Mouse (Mus musculus): Measurements from ENCODE around the gene Rtn1. TPM values are rescaled to one million over a fixed set of nuclear protein-coding genes. Genes with fewer than 3 reads are reported as not detected.

Gene Rtn1
- polyA plus RNA-seq, 1 experiment from 2014 or later, result 13.8 TPM

DNA sequence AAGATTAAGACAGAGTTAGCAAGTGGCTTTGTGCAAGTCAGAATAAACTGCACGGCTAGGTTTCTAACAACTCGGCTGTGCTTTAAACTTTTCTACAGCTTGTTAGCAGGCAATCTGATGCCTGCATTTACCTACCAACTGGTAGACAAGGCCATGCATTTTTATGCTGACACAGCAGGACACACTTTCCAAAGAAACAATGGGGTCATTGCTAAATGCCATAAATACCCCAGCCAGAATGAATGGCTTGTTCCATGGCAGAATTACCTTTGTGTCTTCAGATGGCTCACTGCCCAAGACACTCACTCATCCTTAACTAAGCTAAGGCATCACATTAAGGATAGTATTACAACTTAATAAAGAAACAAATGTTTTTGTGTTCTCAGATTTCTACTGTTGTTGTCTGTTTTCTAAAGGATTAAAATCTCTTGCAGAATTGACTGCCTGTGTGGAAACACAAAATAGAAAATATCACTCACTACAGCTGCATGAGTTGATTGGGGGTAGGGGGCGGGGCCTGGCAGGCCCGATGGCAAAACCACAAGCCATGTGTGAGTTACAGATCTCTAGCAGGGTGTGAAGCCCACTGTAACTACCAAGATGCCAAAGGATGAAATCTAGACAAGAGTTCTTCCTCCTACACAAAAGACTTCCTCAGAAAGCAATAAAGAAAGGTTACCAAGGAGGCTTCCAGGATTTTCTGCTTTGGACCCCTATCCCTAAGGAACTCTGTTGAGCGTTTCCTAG lies 129.6 kb downstream of the Rtn1 start:
- no peaks in the 10 kb centered on the region for H3K4me1 ChIP-seq
- H3K4me3 ChIP-seq, result no peak overlapping the region
- no peak for DNase-seq (ENCODE audit: low spot score)
- H3K36me3 ChIP-seq, result no peaks in the 10 kb centered on the region
- H3K27ac ChIP-seq, result no peak overlapping the region
- no peaks in the 10 kb centered on the region for H3K27me3 ChIP-seq (ENCODE audit: insufficient read depth, poor library complexity, severe bottlenecking)
- no peaks in the 10 kb centered on the region for H3K9me3 ChIP-seq
- 85% methylated on average over 5 of the region's 5 CpGs for WGBS

DNA sequence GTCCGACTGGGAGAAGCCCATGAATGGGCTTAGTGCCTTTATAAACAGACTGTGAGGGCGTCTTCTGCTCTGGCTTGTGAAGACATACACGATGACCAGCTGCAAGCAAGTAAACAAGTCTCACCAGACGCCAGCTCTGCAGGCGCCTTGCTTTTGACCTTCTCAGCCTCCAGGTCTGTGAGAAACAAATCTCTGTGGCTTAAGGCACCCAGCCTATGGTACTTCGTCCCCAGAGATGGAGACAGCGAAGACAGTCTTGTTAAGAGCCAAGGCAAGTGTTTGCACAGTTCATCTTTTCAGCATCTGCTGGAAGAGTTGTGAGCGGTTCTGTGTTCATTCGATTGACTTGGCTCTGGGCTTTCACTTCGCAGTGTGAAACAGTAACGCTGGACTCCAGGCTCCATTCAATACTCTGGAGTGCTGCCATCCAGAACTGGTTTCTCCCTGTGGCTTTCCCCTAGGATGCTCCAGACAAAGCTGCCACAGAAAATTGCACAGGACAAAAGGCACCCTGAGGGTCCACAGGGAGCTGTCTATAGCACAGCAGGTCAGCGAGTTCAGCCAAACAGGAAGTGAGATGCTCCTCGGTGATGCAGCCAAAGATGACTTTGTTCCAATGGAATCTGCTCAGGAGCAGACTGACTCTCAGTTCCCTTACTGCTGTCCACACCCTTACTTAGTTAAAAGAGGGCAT lies 135.0 kb downstream of the Rtn1 start:
- H3K4me1 ChIP-seq, result 0 out of 2 replicates have a peak, but pooled peaks cover 5% of the 10 kb centered on the region
- H3K27me3 ChIP-seq (ENCODE audit: insufficient read depth, poor library complexity, severe bottlenecking), result no peaks in the 10 kb centered on the region
- H3K9me3 ChIP-seq, result no peaks in the 10 kb centered on the region
- no peak for DNase-seq (ENCODE audit: low spot score)
- no peak overlapping the region for H3K27ac ChIP-seq
- no peaks in the 10 kb centered on the region for H3K36me3 ChIP-seq
- WGBS, result 69% methylated on average over 13 of the region's 13 CpGs
- H3K4me3 ChIP-seq, result no peak overlapping the region

DNA sequence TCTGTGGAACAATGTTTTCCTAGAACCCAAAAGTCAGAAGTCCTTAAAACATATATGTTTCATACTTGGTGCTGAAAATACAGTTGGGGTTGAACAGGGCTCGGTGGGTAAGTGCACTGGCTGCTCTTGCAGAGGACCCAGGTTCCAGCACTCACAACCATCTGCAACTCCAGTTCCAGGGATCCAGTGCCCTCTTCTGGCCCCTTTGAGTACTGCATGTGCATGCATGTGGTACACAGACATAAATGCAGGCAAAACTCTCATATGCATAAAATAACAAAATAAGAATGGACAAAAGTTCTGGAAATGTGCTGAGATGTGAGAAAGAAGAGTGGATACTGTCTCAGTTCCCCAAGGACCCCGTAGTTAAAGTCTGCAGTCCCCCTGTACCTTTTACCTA lies 141.2 kb downstream of the Rtn1 start:
- WGBS, result 77% methylated on average over 2 of the region's 2 CpGs

DNA sequence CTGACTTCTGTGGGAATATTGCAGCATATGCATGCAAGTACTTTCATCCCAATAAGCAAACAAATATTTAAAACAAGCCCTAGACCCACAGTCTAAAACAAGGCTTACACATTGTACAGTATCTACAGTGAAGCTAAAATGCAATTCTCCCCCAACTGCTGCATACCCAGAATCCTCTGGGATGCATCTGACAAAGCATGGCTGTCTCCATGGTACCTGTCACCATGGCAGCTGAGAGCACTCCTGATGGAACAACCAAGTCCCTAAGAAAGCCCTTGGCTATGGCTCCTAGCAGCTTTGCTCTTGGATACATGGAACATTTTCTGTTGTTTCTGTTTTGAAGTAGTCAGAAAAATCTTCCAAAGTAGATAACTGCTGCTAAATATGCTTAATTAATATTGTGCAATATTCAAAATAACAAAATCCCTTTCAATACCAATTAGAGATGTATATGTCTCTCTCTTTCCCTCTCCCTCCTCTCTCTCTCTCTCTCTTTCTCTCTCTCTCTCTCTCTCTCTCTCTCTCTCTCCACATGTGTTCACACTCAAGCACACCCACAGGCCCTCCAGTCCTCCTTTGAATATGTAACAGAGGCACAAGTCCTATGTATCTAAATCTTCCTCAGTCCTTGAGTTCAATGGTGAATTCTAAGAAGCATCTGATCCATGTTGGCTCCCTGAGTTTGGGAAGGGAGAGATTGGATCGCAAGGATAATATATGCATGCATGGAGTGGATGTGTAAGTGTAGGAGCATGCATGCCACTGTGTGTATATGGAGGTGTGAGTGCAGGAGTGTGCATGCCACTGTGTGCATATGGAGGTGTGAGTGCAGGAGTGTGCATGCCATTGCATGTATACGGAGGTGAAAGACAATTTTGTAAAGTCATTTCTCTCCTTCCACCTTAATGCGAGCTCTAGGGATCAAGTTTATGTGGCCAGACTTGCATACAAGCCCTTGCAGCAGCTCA lies 143.3 kb downstream of the Rtn1 start:
- Histone ChIP-seq H3K27ac (no peak overlapping the region), H3K4me1 (0 out of 2 replicates have a peak, but pooled peaks cover 6% of the 10 kb centered on the region), H3K4me3 (no peak overlapping the region), H3K27me3 (ENCODE audit: insufficient read depth, poor library complexity, severe bottlenecking) (no peaks in the 10 kb centered on the region), H3K9me3 (no peaks in the 10 kb centered on the region), H3K36me3 (no peaks in the 10 kb centered on the region)
- no peak for DNase-seq (ENCODE audit: low spot score)
- 84% methylated on average over 3 of the region's 3 CpGs for WGBS

More for the DNA sequence above, 141.2 kb downstream of the Rtn1 start:
- no peaks in the 10 kb centered on the region for H3K36me3 ChIP-seq
- no peak for DNase-seq (ENCODE audit: low spot score)
- H3K9me3 ChIP-seq, result no peaks in the 10 kb centered on the region
- H3K4me1 ChIP-seq, result 0 out of 2 replicates have a peak, but pooled peaks cover 6% of the 10 kb centered on the region
- no peak overlapping the region for H3K27ac ChIP-seq
- H3K4me3 ChIP-seq, result no peak overlapping the region
- H3K27me3 ChIP-seq (ENCODE audit: insufficient read depth, poor library complexity, severe bottlenecking), result no peaks in the 10 kb centered on the region

DNA sequence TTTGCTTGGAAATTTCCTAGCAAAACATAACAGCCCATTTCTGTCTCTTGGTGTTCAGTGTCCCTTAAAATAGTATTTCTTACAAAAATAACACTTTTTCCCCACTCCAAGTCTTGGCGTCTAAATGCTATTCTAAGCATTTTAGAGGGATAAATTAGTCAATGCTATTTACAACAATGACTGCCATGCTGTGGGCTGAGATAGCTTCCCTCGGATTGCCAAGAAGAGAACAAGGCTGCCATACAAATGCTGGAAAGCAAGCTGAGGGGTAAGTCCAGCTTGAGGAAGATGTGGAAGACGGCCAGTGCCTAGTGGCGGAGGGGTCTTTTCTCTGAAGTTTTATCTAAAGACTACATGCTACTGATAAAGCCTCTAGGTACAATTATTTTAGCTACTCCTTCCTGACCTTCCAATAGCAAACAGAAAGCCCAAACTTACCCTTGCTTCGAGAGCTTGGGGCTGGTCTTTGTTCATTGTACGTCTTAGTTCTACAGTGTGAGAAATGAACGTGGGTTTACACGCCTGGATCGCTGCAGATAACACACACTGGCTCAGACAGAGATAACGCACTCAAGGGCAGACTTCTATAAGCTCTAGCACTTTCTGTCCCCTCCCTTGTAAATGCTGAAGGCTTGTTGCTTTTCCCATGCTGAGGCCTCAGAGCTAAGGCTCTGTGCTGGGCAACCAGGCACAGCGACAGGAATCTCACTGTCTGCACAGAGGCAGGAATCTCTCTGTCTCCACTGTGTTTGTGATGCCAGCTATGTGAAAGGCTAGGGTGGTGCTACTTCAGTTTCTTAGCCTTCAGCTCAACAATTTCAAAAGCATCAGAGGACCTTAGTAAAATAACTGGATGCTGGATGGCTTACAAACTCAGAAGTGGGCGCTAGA lies 145.4 kb downstream of the Rtn1 start:
- 52% methylated on average over 12 of the region's 12 CpGs for WGBS

DNA sequence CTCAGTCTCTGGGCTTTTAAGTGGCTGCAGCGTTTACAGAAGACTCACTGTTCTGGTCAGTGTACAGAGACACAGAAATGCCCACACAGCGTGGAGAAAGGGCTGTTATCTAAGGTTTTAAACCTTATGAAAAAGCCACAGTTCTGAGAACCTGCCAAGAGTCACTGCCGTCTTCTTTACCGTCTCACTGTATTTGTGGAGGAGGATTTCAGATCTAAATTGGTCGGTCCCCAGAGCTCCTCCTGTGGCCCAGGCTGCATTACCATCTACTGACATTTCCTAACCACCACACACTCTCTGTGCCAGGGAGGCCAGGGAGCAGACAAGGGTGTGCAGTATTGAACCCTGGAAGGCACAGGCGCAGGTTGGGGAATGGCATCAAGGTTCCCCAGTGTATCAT lies 151.9 kb downstream of the Rtn1 start:
- no peak overlapping the region for H3K4me3 ChIP-seq
- no peaks in the 10 kb centered on the region for H3K27me3 ChIP-seq (ENCODE audit: insufficient read depth, poor library complexity, severe bottlenecking)
- no peaks in the 10 kb centered on the region for H3K9me3 ChIP-seq
- DNase-seq (ENCODE audit: low spot score), result no peak
- WGBS, result 50% methylated on average over 6 of the region's 6 CpGs
- H3K4me1 ChIP-seq, result no peaks in the 10 kb centered on the region
- H3K36me3 ChIP-seq, result no peaks in the 10 kb centered on the region
- H3K27ac ChIP-seq, result no peak overlapping the region

More for the DNA sequence above, 145.4 kb downstream of the Rtn1 start:
- no peak for DNase-seq (ENCODE audit: low spot score)
- H3K9me3 ChIP-seq, result no peaks in the 10 kb centered on the region
- 0 out of 2 replicates have a peak, but pooled peaks cover 6% of the 10 kb centered on the region for H3K4me1 ChIP-seq
- H3K27me3 ChIP-seq (ENCODE audit: insufficient read depth, poor library complexity, severe bottlenecking), result no peaks in the 10 kb centered on the region
- H3K27ac ChIP-seq, result no peak overlapping the region
- no peaks in the 10 kb centered on the region for H3K36me3 ChIP-seq
- H3K4me3 ChIP-seq, result no peak overlapping the region

DNA sequence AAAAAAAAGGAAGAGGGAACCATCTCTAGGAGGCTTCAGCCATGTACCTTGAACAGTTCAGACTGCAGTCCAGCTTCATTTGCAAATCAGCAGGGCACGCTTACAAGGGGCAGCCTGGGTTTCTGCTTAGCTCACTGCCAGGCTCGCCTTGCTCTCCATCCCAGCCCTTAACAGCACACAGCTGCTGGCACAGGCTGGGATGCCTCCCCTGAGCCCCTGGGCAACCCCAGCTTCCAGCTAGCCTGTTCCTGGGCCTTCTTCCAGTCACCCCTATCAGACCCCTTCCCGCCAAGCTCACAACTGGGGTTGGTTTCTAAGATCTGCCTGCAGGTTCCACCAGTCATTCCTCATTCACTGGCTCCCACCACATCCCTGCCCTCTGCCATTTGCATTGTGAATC lies 155.8 kb downstream of the Rtn1 start:
- 71% methylated on average over 3 of the region's 3 CpGs for WGBS

DNA sequence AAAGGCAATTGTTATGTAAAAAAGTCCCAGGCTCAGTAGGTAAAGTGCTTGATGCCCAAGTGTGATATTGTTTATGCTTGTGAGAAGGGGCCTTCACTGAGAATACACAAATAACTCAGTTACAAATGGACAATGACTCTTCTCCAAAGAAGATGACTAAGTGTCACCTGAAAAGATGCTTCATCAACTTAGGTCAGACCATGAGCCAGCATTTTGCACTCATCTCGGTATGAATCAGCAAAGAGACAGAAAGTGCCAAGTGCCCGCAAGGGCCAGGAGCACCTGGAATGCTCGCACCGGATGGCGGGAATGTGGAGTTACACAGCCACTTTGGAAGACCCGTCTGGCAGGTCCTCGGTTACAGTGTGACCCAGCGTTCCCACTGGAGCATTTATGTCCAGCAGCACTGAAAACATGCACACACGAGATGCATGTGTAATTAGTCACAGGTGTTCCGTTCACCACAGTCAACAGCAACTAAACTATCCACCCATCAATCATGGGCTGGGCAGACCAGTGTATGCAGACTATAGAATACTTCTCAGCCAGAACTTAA lies 156.9 kb downstream of the Rtn1 start:
- Histone ChIP-seq H3K4me3 (no peak overlapping the region), H3K9me3 (no peaks in the 10 kb centered on the region), H3K27ac (no peak overlapping the region), H3K4me1 (no peaks in the 10 kb centered on the region), H3K36me3 (no peaks in the 10 kb centered on the region), H3K27me3 (ENCODE audit: insufficient read depth, poor library complexity, severe bottlenecking) (no peaks in the 10 kb centered on the region)
- DNase-seq (ENCODE audit: low spot score), result peak; percentile 71
- 83% methylated on average over 10 of the region's 10 CpGs for WGBS

More for the DNA sequence above, 155.8 kb downstream of the Rtn1 start:
- Histone ChIP-seq H3K4me1 (no peaks in the 10 kb centered on the region), H3K27ac (no peak overlapping the region), H3K4me3 (no peak overlapping the region), H3K9me3 (no peaks in the 10 kb centered on the region), H3K27me3 (ENCODE audit: insufficient read depth, poor library complexity, severe bottlenecking) (no peaks in the 10 kb centered on the region), H3K36me3 (no peaks in the 10 kb centered on the region)
- DNase-seq (ENCODE audit: low spot score), result no peak

DNA sequence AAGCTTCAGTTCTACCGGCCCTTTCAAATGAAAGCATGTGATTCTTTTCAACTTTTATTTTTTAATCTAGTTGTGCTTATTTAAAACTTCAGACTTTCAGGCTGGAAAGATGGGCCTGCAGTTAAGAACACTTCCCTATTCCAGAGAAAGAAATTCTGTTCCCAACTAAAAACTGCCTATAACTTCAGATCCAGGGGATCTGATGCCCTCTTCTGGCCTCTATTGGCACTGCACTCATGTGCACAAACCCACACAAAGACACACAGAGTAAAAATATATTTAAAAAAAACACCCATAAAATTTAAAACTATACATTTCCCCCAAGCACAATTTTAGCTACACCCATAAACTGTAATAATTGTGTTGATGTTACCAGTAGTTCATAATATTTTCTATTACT lies 163.9 kb downstream of the Rtn1 start:
- no peak for DNase-seq (ENCODE audit: low spot score)
- Histone ChIP-seq H3K4me1 (peaks cover under 1% of the 10 kb centered on the region; the same call in 1 of the 2 replicates), H3K9me3 (no peaks in the 10 kb centered on the region), H3K4me3 (no peak overlapping the region), H3K27me3 (ENCODE audit: insufficient read depth, poor library complexity, severe bottlenecking) (no peaks in the 10 kb centered on the region), H3K36me3 (no peaks in the 10 kb centered on the region), H3K27ac (no peak overlapping the region)
- 90% methylated on average over 1 of the region's 1 CpGs for WGBS

DNA sequence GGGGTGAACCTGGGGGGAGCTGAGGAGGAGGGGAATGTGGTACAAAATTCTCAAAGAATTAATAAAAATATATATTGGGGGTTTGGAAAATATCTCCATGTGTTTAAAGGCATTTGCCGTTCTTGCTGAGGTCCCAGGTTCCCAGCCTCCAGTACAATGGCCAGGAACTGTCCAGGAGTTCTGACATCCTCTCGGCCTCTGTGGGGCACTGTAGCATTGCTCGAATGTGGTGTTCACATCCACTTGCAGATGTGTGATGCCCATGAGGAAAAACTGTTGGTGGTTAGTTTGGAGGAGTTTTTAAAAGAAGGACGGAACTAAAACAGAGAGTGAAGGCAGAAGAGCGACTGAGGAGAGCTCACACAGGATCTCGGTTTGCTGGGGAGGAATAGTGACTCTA lies 166.0 kb downstream of the Rtn1 start:
- no peaks in the 10 kb centered on the region for H3K36me3 ChIP-seq
- H3K9me3 ChIP-seq, result no peaks in the 10 kb centered on the region
- no peak overlapping the region for H3K4me3 ChIP-seq
- H3K27ac ChIP-seq, result no peak overlapping the region
- H3K27me3 ChIP-seq (ENCODE audit: insufficient read depth, poor library complexity, severe bottlenecking), result peaks cover 9% of the 10 kb centered on the region; the same call in 1 of the 2 replicates
- DNase-seq (ENCODE audit: low spot score), result no peak
- WGBS, result 65% methylated on average over 6 of the region's 6 CpGs
- H3K4me1 ChIP-seq, result peaks cover 3% of the 10 kb centered on the region; the same call in 1 of the 2 replicates

DNA sequence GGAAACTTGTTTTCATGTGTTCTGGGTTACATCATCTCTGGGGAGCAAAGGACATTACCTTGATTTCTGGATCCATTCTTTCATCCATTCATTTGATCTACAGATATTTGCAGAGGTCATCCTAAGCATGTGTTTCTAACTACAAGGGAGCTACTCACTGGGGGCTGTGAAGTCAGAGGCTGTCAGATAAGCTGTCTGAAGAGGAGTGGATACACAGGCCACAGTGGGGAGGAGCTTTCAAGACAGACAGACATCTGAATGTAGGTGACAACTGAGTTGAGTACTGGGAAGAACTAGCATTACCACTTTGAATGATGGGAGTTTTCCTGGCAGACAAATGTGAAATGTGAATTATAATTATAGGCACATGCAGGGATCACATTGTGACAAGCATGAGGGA lies 168.3 kb downstream of the Rtn1 start:
- no peak overlapping the region for H3K27ac ChIP-seq
- peaks cover 19% of the 10 kb centered on the region; the same call in 1 of the 2 replicates for H3K4me1 ChIP-seq
- DNase-seq (ENCODE audit: low spot score), result peak; percentile 57
- H3K36me3 ChIP-seq, result no peaks in the 10 kb centered on the region
- H3K4me3 ChIP-seq, result no peak overlapping the region
- no peaks in the 10 kb centered on the region for H3K9me3 ChIP-seq
- peaks cover 31% of the 10 kb centered on the region for H3K27me3 ChIP-seq (ENCODE audit: insufficient read depth, poor library complexity, severe bottlenecking)
